10 mouse cellular contexts compared by ENCODE assay signal in the genomic region with DNA sequence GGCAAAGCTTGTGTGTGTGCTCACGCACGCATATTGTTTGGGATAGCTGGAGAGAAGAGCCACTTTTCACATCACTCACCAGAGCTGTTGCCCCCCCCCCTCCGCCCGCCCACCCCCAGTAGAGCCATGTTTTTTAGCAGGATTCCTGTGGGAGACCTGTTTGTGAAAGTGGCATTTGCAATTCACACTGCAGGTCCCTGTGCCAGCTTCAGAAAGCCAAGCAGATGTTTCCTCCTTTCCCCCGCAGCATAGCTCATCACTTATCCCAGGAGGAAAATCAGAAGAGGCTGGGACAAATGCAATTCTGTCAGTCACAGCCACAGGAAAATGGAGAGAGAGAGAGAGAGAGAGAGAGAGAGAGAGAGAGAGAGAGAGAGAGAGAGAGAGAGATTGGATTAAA.
DNase-seq lines count a peak whose midpoint lies in the region; ATAC-seq lines count a peak whose summit lies in the region.
"Had no signal": no experiment of that assay in that cellular context is flagged by ENCODE, and none has a peak within 500 bp of the region (broad histone marks: within the 10 kb centered on the region; RNA-seq: fewer than 3 reads in every experiment).

No protein-coding gene starts in this region.

- 0 out of 2 replicates have a peak overlapping the region, but pooled peaks have one; percentile 3 for H3K9ac ChIP-seq in midbrain, embryonic 13.5 days (replicated peaks)
- no peak overlapping the region for H3K9ac ChIP-seq in midbrain, embryonic 11.5 days (ENCODE audit: low read length)
- no peak overlapping the region for H3K9ac ChIP-seq in hindbrain, embryonic 15.5 days
- H3K9ac ChIP-seq in neural tube, embryonic 12.5 days: peak overlapping the region; percentile 40

- H3K4me3 ChIP-seq in midbrain, embryonic 13.5 days (replicated peaks): no peak overlapping the region
- no peak overlapping the region for H3K4me3 ChIP-seq in midbrain, embryonic 11.5 days (ENCODE audit: low read depth, low read length)
- H3K4me3 ChIP-seq in hindbrain, embryonic 15.5 days: no peak overlapping the region
- H3K4me3 ChIP-seq in neural tube, embryonic 12.5 days: no peak overlapping the region

- H3K9me3 ChIP-seq in midbrain, embryonic 13.5 days: no peaks in the 10 kb centered on the region
- H3K9me3 ChIP-seq in midbrain, embryonic 11.5 days (ENCODE audit: control insufficient read depth, low read length): no peaks in the 10 kb centered on the region
- no peaks in the 10 kb centered on the region for H3K9me3 ChIP-seq in hindbrain, embryonic 15.5 days
- H3K9me3 ChIP-seq in neural tube, embryonic 12.5 days: no peaks in the 10 kb centered on the region

- no peak for ATAC-seq in midbrain, embryonic 13.5 days
- no peak for ATAC-seq in midbrain, embryonic 11.5 days (ENCODE audit: low FRiP score)
- peak; percentile 45; the same call in 1 of the 2 replicates for ATAC-seq in hindbrain, embryonic 15.5 days (ENCODE audit: low FRiP score, low read depth)
- ATAC-seq in neural tube, embryonic 12.5 days (ENCODE audit: low FRiP score, low read depth): no peak

- H3K4me2 ChIP-seq in midbrain, embryonic 13.5 days (replicated peaks): 0 out of 2 replicates have a peak overlapping the region, but pooled peaks have one; percentile 6
- H3K4me2 ChIP-seq in midbrain, embryonic 11.5 days: no peak overlapping the region
- H3K4me2 ChIP-seq in hindbrain, embryonic 15.5 days: peak overlapping the region; percentile 32
- H3K4me2 ChIP-seq in neural tube, embryonic 12.5 days (replicated peaks): peak overlapping the region; percentile 55

- no peaks in the 10 kb centered on the region for H3K36me3 ChIP-seq in midbrain, embryonic 13.5 days
- H3K36me3 ChIP-seq in midbrain, embryonic 11.5 days (ENCODE audit: control insufficient read depth, insufficient read depth, low read length): no peaks in the 10 kb centered on the region
- H3K36me3 ChIP-seq in hindbrain, embryonic 15.5 days: no peaks in the 10 kb centered on the region
- no peaks in the 10 kb centered on the region for H3K36me3 ChIP-seq in neural tube, embryonic 12.5 days

- 29% methylated on average over 5 of the region's 5 CpGs for WGBS in midbrain, embryonic 13.5 days
- 40% methylated on average over 5 of the region's 5 CpGs for WGBS in midbrain, embryonic 11.5 days
- WGBS in hindbrain, embryonic 15.5 days: 16% methylated on average over 5 of the region's 5 CpGs
- 13% methylated on average over 5 of the region's 5 CpGs for WGBS in neural tube, embryonic 12.5 days

- H3K27me3 ChIP-seq in midbrain, embryonic 13.5 days: peaks cover 22% of the 10 kb centered on the region
- H3K27me3 ChIP-seq in midbrain, embryonic 11.5 days (ENCODE audit: control insufficient read depth, insufficient read depth, low read length): no peaks in the 10 kb centered on the region
- H3K27me3 ChIP-seq in hindbrain, embryonic 15.5 days: 0 out of 2 replicates have a peak, but pooled peaks cover 5% of the 10 kb centered on the region
- no peaks in the 10 kb centered on the region for H3K27me3 ChIP-seq in neural tube, embryonic 12.5 days (replicated peaks)

- H3K27ac ChIP-seq in midbrain, embryonic 13.5 days: 0 out of 2 replicates have a peak overlapping the region, but pooled peaks have one; percentile 25
- no peak overlapping the region for H3K27ac ChIP-seq in midbrain, embryonic 11.5 days (ENCODE audit: low read depth, low read length)
- H3K27ac ChIP-seq in hindbrain, embryonic 15.5 days (replicated peaks): peak overlapping the region; percentile 69
- peak overlapping the region; percentile 86 for H3K27ac ChIP-seq in neural tube, embryonic 12.5 days

- peak; percentile 45 to 66 for DNase-seq in frontal cortex, adult 2 months (ENCODE audit: extremely low spot score in 1 of 2, low spot score in 1 of 2)
- no peak for DNase-seq in frontal cortex, postnatal 10 days (ENCODE audit: low spot score in 2 of 2)
- DNase-seq in midbrain, embryonic 11.5 days (ENCODE audit: low spot score, missing footprints): no peak
- DNase-seq in B cell, adult 2 months: no peak
- no peak for DNase-seq in thymus, postnatal 14 days
- DNase-seq: cerebellum, postnatal 36 days; gastrocnemius, postnatal 14 days had no signal

- peaks cover 20% of the 10 kb centered on the region; the same call in 1 of the 2 replicates for H3K4me1 ChIP-seq in midbrain, embryonic 13.5 days (replicated peaks)
- H3K4me1 ChIP-seq in midbrain, embryonic 11.5 days (ENCODE audit: control insufficient read depth, insufficient read depth, low read length): peaks cover 6% of the 10 kb centered on the region
- peaks cover 20% of the 10 kb centered on the region for H3K4me1 ChIP-seq in hindbrain, embryonic 15.5 days (replicated peaks)
- peaks cover 57% of the 10 kb centered on the region for H3K4me1 ChIP-seq in neural tube, embryonic 12.5 days

Comparison
In these comparisons a context has a peak if more than half of its experiments do, and no peak if none do; other contexts are left out.
1. DNase-seq: peak in frontal cortex, adult 2 months (2 of 2); none in frontal cortex, postnatal 10 days (0 of 2), midbrain, embryonic 11.5 days (single experiment), B cell, adult 2 months (0 of 2) and thymus, postnatal 14 days (single experiment).
2. H3K9ac ChIP-seq: peak in midbrain, embryonic 13.5 days (single experiment) and neural tube, embryonic 12.5 days (single experiment); none in midbrain, embryonic 11.5 days (single experiment) and hindbrain, embryonic 15.5 days (single experiment).